Mouse (Mus musculus): Measurements from ENCODE around the gene Hist1h2bc.

The Hist1h2bc gene

GRCm38 (mm10) chr13:23683755-23684281 is at the start of gene Hist1h2bc, which contains the start of gene Hist1h2ac:
Gene Hist1h2bc (plus strand): TSS chr13:23684199.
Gene Hist1h2ac (minus strand): TSS chr13:23683948.
- no peak for TF ChIP-seq GATA4 (IDR thresholded peaks at IDR 0.05; ENCODE audit: insufficient replicate concordance, low read length)

GRCm38 (mm10) chr13:23659636-23660366 is 24.2 kb upstream of the Hist1h2bc start:
- no peak for TF ChIP-seq GATA4 (IDR thresholded peaks at IDR 0.05; ENCODE audit: insufficient replicate concordance, low read length)

GRCm38 (mm10) chr13:23662536-23662935 is 21.5 kb upstream of the Hist1h2bc start:
- no peak for TF ChIP-seq GATA4 (IDR thresholded peaks at IDR 0.05; ENCODE audit: insufficient replicate concordance, low read length)

DNA sequence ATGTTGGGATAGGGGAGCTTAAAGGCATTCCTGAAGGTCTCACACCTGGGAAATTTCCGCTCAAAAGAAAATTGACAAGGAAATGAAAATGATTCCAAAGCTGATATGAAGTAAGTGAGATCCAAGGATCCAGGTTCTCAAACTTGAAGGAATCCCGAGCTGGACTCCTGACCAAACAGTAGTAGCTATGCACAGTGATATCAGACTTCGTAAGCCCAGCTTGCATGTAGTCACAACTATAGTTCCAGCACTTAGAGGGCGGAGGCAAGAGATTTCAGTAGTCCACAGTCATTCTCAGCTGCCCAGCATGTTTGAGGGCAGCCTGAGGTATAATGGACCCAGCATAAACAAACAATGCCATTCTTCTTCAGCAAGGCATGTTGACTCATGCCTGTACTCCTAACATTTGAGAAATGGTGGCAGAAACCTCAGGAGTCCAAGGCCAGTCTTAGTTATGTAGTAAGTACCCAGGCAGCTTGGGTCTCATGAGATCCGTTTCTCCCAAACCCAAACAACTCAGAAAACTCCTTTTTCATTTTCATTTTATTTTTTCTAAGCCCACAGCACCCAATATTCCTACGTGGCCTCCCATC is 1.9 kb upstream of the Hist1h2bc start:
- TF ChIP-seq GATA4 (IDR thresholded peaks at IDR 0.05; ENCODE audit: insufficient replicate concordance, low read length): no peak

DNA sequence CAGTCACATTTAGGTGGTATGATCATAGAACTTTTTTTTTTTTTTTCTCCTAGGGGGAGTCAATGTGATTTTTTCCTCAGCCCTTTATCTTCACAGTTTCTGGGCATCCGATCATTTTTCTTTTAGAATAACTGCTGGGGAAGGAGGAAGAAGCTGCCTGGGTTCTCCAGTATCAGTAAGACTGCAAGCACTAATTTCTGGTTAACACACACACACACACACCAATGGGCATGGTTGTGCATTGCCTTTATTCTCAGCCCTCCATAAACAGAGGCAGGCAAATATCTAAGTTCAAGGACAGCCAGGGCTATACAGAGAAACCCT is 1.4 kb upstream of the Hist1h2bc start:
- no peak for TF ChIP-seq GATA4 (IDR thresholded peaks at IDR 0.05; ENCODE audit: insufficient replicate concordance, low read length)

DNA sequence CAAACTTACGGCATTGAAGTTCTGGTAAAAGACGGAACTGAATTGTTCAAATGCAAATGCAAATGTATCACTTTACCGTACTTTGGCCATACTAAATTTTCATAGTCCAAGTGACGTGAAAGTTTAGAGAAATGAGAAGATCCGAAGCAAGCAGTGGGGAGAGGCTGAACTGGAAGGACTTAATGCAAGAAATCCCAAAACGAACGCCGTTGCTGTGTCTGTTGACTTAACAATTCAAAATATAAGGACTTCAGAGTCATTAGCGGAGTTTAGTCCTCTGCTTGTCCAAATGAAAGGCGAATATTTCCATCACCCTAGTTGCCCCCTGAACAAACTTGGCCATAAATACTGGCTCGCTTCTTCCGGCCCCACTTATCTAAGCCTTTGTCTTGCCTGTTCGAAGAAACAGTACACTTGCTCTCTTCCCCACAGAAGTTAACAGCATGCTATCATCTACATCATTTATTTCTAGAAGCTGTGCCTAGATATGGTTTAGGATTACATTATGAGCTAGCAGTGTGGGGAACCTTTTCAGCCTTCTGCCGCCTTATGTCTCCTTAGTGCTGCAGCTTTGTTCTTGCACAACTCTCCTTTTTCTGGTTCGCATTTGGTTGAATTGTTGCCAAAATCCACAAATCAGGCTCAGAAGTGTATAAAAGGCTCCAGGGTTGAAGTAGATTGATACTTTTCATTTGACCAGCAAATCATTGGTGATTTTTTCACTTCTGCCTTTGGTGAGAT is 1.3 kb downstream of the Hist1h2bc start:
- TF ChIP-seq GATA4 (IDR thresholded peaks at IDR 0.05; ENCODE audit: insufficient replicate concordance, low read length): no peak

DNA sequence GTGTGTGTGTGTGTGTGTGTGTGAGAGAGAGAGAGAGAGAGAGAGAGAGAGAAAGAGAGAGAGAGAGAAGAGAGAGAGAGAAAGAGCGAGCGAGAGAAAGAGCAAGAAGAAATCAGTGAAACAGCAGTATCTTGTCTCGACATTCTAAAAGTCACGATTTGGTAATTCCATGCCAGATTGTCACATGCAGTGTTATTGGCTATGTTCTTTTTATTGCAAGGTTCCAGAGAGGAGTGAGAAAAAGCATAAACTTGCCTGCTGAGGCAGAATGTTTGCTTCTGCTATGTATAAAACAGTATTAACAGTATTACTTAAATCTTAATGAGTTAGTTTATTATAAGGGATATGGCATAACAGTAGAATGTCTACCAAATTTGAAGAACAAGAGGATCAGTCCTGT is 2.0 kb downstream of the Hist1h2bc start:
- no peak for TF ChIP-seq GATA4 (IDR thresholded peaks at IDR 0.05; ENCODE audit: insufficient replicate concordance, low read length)

- no peak for TF ChIP-seq GATA4 (IDR thresholded peaks at IDR 0.05; ENCODE audit: insufficient replicate concordance, low read length)
These were observed 3.2 kb downstream of the Hist1h2bc start for GRCm38 (mm10) chr13:23687181-23687580.

- TF ChIP-seq GATA4 (IDR thresholded peaks at IDR 0.05; ENCODE audit: insufficient replicate concordance, low read length): no peak
These were observed 3.9 kb downstream of the Hist1h2bc start for GRCm38 (mm10) chr13:23687907-23688306.

- no peak for TF ChIP-seq GATA4 (IDR thresholded peaks at IDR 0.05; ENCODE audit: insufficient replicate concordance, low read length)
These were observed 5.0 kb downstream of the Hist1h2bc start for GRCm38 (mm10) chr13:23688956-23689355.

DNA sequence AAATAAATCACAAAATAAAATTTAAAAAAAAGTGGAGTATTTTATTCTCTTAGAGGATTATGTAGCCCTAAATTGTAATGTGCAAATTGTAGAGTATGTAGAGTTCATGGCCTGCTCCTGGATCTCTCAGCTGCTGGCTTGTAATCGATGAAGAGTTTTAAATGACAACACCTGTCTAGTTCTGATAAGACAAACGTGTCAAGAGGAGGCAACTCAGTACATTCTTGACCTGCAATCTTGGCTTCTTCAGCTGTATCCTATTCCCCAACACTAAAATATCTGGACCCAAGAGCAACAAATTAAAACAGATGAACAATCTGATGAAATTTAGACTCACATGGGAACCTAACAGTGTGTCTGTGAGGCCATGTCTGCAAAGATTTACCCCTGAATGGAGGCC is 5.5 kb downstream of the Hist1h2bc start:
- TF ChIP-seq GATA4 (IDR thresholded peaks at IDR 0.05; ENCODE audit: insufficient replicate concordance, low read length): no peak

- no peak for TF ChIP-seq GATA4 (IDR thresholded peaks at IDR 0.05; ENCODE audit: insufficient replicate concordance, low read length)
These were observed 9.9 kb downstream of the Hist1h2bc start for GRCm38 (mm10) chr13:23693856-23694440.

DNA sequence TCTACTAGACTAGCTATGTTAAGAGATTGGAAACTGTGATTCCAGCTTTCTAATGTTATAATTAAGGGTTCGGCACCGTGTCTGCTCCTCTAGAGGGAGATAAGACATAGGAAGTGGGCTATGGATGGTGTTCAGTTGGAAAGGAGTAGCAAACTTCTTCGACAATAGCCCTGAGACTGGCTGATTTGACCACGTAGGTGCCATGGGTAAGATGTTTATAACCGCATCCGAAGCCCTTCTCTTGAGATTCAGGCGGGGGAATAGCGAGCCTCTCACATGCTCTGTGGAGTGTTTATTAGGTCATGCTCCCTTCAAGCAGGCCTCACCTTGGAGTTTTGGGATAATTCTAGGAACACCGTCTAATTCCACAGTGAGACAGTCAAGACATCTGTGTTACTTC is 11.0 kb downstream of the Hist1h2bc start:
- no peak for TF ChIP-seq GATA4 (IDR thresholded peaks at IDR 0.05; ENCODE audit: insufficient replicate concordance, low read length)

GRCm38 (mm10) chr13:23695514-23695913 is 11.5 kb downstream of the Hist1h2bc start, which contains the start of gene Hist1h1t:
Gene Hist1h1t (plus strand): TSS chr13:23695814.
- no peak for TF ChIP-seq GATA4 (IDR thresholded peaks at IDR 0.05; ENCODE audit: insufficient replicate concordance, low read length)

DNA sequence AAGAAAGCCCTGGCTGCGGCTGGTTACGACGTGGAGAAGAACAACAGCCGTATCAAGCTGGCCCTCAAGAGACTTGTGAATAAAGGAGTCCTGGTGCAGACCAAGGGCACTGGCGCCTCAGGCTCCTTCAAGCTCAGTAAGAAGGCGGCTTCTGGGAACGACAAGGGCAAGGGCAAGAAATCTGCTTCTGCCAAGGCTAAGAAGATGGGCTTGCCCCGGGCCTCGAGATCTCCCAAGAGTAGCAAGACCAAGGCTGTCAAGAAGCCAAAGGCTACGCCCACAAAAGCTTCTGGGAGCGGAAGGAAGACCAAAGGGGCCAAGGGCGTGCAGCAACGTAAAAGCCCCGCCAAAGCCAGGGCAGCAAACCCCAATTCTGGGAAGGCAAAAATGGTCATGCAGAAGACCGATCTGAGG is 12.1 kb downstream of the Hist1h2bc start:
- no peak for TF ChIP-seq GATA4 (IDR thresholded peaks at IDR 0.05; ENCODE audit: insufficient replicate concordance, low read length)

Data from liver, adult (tissue).